Mouse (Mus musculus) cerebellum, adult 9-11 months (tissue): Measurements from ENCODE around the gene Ankrd49.

Experiments used
- DNase-seq: peaks from one replicate; pipeline ENCODE4 v3.0.0; 2022

Ankrd49 gene

GRCm38 (mm10) chr9:14784039-14785002, at the start of gene Ankrd49, which contains the start of gene Mre11a:
Gene Ankrd49, minus strand, starts transcription at chr9:14784856.
Gene Mre11a, plus strand, starts transcription at chr9:14784654.
- DNase-seq, result peak; percentile 94

- no peak for DNase-seq
These were observed 47.4 kb upstream of the Ankrd49 start for GRCm38 (mm10) chr9:14832046-14832445.

- no peak for DNase-seq
These were observed 43.2 kb upstream of the Ankrd49 start for GRCm38 (mm10) chr9:14827875-14828274.

GRCm38 (mm10) chr9:14824840-14825239, 40.2 kb upstream of the Ankrd49 start:
- DNase-seq, result no peak

GRCm38 (mm10) chr9:14821396-14821795, 36.7 kb upstream of the Ankrd49 start:
- no peak for DNase-seq

DNA sequence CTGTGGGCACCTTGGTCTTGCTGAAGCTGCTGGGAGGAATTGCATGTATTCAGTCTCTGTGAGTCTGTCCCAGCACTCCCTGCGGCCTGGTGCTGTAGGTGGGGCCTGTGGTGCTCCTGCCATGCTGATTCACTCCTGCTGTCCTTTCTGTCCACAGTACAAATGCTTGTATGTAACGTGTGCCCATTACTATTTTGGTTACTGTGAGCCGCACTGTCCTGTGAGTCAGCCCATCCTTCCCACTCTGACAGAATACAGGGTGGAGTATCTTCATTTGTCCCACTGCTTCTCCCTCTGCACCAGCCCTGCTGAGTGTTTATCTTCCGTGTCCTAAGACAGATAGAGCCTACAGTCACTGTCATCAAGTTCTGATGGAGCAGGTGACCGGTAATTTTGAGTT, 25.5 kb upstream of the Ankrd49 start:
- no peak for DNase-seq

- DNase-seq, result no peak
These were observed 22.1 kb upstream of the Ankrd49 start for GRCm38 (mm10) chr9:14806786-14807185.

DNA sequence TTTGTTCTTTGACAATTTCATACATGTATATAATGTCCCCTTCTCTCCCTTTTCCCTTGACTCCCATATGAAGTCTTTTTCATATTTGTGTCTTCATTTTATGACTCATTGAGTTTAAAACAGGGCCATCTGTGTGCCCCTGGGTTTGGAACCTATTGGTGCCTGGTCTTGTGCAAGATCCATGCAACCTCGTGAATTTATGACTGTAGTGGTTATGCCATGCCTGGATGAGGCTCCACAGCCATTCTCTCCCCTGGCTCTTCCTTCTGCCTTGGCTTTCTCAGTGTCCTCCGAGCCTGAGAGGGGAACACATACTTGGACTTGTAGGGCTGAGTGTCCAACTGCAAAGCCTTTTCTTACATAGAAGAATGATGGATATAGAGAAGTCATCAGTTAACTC, 21.1 kb upstream of the Ankrd49 start:
- DNase-seq, result no peak

DNA sequence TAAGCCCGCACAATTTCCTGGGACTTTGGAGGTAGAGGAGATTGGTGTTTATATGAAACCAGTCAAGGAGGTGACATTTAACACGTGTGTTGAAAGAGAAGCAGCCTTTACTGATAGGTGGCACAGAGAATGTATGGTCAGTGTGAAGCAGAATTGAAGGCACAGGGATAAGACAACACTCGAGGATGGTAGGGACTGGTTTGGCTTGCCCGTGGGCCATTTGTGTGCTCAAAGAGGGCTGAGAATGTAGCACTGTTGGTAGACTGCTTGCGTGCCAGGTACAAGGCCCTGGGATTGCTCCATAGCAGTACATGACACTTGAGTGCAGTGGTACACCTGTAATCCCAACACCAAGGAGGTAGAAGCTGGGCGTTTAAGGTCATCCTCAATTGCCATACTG, 2.7 kb upstream of the Ankrd49 start:
- DNase-seq, result no peak

DNA sequence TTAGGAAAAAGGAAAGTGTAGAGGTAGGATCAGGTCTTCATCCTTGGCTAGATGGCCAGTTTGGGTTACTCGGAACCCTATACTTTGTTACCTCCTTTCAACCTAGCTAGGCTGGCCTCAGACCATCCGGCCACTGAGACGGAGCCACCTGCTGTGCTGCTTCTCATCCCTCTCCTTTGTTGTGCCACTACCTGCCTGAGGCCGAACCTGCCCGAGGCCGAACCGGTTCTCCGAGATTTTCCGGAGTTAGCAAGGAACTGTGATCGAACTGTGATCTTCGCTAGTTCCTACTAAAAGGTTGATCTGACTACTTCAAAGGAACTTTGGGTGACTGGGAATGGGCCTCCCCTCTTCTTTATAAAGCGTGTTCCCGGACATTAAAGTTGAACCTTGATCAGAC, 6.3 kb downstream of the Ankrd49 start:
- no peak for DNase-seq

DNA sequence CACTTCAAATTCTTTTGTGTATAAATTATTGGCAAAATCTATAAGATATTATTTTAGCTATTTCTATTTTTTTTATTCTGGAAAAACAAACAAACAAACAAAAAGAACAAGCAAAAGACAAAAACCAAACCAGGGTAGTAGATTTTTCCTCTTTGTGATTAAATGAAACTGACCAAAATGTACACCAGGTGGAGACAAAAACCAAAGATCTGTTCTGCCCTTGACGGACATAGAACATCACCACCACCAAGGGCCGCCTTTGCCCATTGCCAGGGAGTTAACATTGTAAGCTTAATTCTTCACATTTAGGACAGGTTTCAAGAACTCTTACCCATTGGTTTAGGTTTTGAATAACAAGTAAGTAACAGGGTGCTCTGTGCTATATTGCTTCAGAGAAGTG, 10.8 kb downstream of the Ankrd49 start:
- DNase-seq, result no peak

DNA sequence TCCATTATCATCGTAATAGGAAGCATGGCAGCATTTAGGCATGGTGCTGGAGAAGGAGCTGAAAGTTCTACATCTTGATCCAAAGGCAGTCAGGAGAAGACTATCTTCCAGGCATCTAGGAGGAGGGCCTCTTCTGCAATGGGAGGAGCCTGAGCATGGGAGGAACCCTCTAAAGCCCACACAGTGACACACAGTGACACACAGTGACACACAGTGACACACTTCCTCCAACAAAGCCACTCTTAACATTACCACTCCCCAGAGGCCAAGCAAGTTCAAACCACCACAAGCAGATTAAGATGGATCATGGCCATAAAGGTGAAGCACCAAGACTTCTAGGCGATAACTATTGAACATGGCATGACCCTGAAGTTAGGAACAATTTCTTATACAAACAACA, 12.6 kb downstream of the Ankrd49 start:
- DNase-seq, result no peak

GRCm38 (mm10) chr9:14770803-14771471, 13.7 kb downstream of the Ankrd49 start, which contains the start of gene 1700012B09Rik:
Gene 1700012B09Rik, minus strand, starts transcription at chr9:14771030.
- no peak for DNase-seq

DNA sequence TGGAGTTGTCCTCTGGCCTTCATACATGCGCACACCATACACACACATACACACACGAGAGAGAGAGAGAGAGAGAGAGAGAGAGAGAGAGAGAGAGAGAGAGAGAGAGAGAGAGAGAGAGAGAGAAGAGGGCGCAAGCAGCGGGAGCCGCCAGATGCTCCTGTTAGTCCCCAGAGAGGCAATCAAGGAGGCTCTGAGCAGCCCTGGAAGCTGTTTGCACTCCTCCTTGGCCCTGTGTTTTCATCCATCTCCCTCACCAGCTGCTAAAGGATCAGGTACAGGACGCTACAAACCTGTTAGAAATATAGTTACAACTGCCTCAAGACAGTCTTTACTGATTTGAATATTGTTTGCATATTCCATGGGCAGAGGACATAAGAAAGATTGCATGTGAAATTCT, 14.8 kb downstream of the Ankrd49 start:
- no peak for DNase-seq

DNA sequence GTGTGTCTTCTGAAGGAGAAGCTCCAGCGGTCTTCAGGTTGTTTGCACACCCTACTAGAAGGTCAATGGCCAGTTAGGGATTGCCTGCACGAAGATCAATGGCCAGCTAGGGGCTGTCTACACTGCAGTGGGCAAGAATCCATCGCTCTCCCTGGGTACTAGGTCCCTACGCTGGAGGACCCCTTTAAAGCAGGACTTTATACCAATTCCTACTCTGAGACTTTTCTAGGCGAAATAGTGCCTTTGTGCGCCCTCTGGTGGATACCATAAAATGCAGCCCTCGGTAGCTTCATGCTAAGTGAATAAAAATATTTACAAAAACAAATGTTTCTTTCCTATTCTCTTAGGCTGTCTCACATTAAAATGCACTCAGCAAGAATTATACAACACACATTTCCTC, 19.9 kb downstream of the Ankrd49 start:
- DNase-seq, result no peak

DNA sequence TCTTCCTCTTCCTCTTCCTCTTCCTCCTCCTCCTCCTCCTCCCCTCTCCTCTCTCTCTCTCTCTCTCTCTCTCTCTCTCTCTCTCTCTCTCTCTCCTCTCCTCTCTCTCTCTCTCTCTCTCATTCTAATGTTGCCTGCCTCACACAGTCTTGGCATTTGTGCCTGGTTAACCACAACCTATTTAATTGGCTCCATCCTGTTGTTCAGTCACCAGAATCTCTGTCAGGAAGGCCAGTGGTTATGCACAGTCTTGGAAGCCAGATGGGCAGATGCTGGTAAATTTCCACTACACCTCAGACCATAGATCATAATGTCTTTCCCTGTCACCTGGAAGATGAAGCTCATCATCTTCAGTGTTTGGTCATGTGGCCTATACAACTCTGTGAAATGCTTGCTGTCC, 25.4 kb downstream of the Ankrd49 start:
- DNase-seq, result no peak

- DNase-seq, result no peak
These were observed 26.1 kb downstream of the Ankrd49 start for GRCm38 (mm10) chr9:14758590-14758989.

DNA sequence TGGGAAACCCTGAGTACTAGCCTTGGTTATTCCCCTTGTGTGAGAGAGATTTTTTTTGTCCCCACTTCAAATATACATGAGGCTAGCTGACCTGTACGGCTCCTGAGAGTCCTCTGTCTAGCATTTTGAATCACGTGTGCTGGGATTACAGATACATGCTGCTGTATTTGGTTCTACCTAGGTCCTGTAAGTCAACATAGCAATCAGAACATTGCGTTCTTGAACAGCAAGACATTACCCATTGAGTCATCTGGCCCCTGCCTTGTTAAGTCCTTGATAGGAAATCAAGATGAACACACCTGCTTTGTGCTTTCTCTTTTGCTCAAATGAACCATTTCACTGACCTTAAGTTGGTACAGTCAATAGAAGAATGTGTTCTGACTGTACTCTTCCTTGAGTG, 30.2 kb downstream of the Ankrd49 start:
- no peak for DNase-seq

GRCm38 (mm10) chr9:14753947-14754346, 30.7 kb downstream of the Ankrd49 start:
- no peak for DNase-seq

GRCm38 (mm10) chr9:14752001-14752522, 32.6 kb downstream of the Ankrd49 start, which contains the start of gene Fut4:
Gene Fut4, minus strand, starts transcription at chr9:14752393.
- no peak for DNase-seq

DNA sequence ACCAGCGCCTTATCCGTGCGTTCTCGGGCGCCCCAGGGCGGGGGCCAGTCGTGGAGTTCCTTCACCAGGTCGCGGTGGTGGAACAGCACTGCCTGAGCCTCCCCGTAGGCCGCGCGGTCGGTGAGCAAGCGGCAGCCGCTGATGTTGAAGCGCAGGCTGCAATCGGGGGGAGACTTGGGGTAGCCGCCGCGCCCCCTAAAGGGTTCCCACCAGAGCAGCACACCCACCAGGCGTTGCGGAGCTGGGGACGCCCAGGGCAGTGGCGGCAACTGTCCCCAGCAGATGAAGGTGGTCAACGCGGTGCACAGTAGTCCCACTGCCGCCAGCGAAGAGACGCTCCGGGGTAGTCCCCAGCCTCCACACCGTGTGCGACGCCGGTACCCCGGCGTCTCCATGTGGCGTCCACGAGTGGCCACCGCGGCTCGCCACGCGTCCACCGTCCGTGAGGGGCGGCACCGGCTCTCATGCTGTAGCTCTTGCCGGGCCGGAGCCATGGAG, 33.1 kb downstream of the Ankrd49 start:
- no peak for DNase-seq

DNA sequence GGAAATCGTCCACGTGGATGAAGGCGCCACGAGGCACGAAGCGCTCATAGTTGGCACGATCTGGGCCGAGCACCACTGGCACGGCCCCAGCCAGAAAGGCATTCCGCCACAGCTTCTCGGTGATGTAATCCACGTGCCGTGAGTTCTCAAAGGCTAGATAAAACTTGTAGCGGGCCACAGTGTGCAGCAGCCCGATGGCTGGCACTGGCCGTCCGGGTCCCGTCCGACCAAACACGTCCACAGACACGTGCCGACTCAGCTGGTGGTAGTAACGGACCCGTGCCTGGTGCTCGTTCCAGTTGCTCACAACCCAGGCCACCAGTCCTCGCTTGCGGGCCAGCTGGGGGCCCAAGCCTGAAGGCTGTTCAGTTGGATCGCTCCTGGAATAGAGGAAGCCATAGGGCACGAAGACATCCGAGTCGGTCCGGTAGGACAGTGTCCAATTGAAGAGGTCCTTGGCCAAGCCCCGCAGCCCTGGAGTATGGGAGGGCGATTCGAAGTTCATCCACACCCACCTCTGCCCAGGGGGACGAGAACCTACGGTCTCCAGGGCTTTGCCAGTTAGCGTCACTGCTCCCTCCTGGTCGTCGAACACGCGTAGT, 33.7 kb downstream of the Ankrd49 start:
- DNase-seq, result no peak
